Mouse (Mus musculus) C2C12 (cell line): Measurements from ENCODE around the gene Gm17571. TPM values are rescaled to one million over a fixed set of nuclear protein-coding genes. Genes with fewer than 3 reads are reported as not detected.

ENCODE experiments used
- H3K27me3 ChIP-seq: one replicate; pipeline ENCODE4 v1.6.1; 2011; ENCODE audit not compliant: control insufficient read depth, insufficient read depth, insufficient read length
- H3K36me3 ChIP-seq: one replicate; pipeline ENCODE4 v1.6.1; 2011; ENCODE audit not compliant: control insufficient read depth, insufficient read depth
- H3K4me3 ChIP-seq: one replicate; pipeline ENCODE4 v1.5.1; 2011; ENCODE audit warnings: mild to moderate bottlenecking, control low read depth; ENCODE audit not compliant: poor library complexity, insufficient read depth, severe bottlenecking
- H3K79me2 ChIP-seq: one replicate; pipeline ENCODE4 v1.6.1; 2011; ENCODE audit not compliant: control insufficient read depth, insufficient read depth
- H3K79me3 ChIP-seq: one replicate; pipeline ENCODE4 v1.6.1; 2011; ENCODE audit warnings: low read depth, control low read depth
- H3ac ChIP-seq: one replicate; pipeline ENCODE3; 2011; ENCODE audit warnings: low read depth; ENCODE audit not compliant: control insufficient read depth, insufficient read length
- CEBPB ChIP-seq: IDR thresholded peaks from one replicate; pipeline ENCODE4 v1.6.1; 2011; ENCODE audit warnings: low read depth, mild to moderate bottlenecking, control low read depth, moderate library complexity
- CTCF ChIP-seq: IDR thresholded peaks from one replicate; pipeline ENCODE4 v1.5.1; 2011; ENCODE audit not compliant: control insufficient read depth, insufficient read depth, insufficient read length
- FOSL1 ChIP-seq: IDR thresholded peaks from one replicate; pipeline ENCODE4 v1.8.0; 2011; ENCODE audit warnings: mild to moderate bottlenecking, low read length; ENCODE audit not compliant: poor library complexity, insufficient read depth, severe bottlenecking
- MAX ChIP-seq: IDR thresholded peaks from one replicate; pipeline ENCODE4 v1.6.1; 2011; ENCODE audit warnings: mild to moderate bottlenecking, control low read depth
- MYOD1 ChIP-seq: IDR thresholded peaks from one replicate; pipeline ENCODE4 v1.6.1; 2011; ENCODE audit warnings: low read depth; ENCODE audit not compliant: control insufficient read depth, insufficient read length
- MYOG ChIP-seq: IDR thresholded peaks from one replicate; pipeline ENCODE4 v1.6.1; 2011; ENCODE audit not compliant: control insufficient read depth, insufficient read length; ENCODE audit errors: extremely low read depth
- USF1 ChIP-seq: IDR thresholded peaks from one replicate; pipeline ENCODE4 v1.6.1; 2011; ENCODE audit warnings: low read depth, mild to moderate bottlenecking, control low read depth, moderate library complexity
- polyA plus RNA-seq: library from polyadenylated mRNA; unstranded; fragments of >200 nt; fragmentation: generic; extraction: Trizol; gene quantifications from one replicate; pipeline ENCODE4 v1.2.1, GENCODE M21; 2012; ENCODE audit warnings: missing spikeins

Gene Gm17571
- polyA plus RNA-seq, 1 experiment = not detected

GRCm38 (mm10) chr9:13431646-13432045, 14.9 kb downstream of the Gm17571 start:
- TF ChIP-seq MYOD1 = no peak
- TF ChIP-seq USF1 = no peak
- no peak for TF ChIP-seq MAX
- no peak for TF ChIP-seq MYOG
- no peak for TF ChIP-seq FOSL1
- TF ChIP-seq CEBPB = no peak
- TF ChIP-seq CTCF = no peak
- H3ac ChIP-seq = no peak overlapping the region
- H3K36me3 ChIP-seq = no peaks in the 10 kb centered on the region
- no peaks in the 10 kb centered on the region for H3K79me2 ChIP-seq
- H3K4me3 ChIP-seq = no peak overlapping the region
- H3K79me3 ChIP-seq = no peaks in the 10 kb centered on the region
- H3K27me3 ChIP-seq = no peaks in the 10 kb centered on the region

- H3K4me3 ChIP-seq = no peak overlapping the region
- H3ac ChIP-seq = no peak overlapping the region
- no peak for TF ChIP-seq MYOG
- no peak for TF ChIP-seq CTCF
- no peak for TF ChIP-seq USF1
- no peak for TF ChIP-seq MYOD1
- no peaks in the 10 kb centered on the region for H3K27me3 ChIP-seq
- H3K36me3 ChIP-seq = no peaks in the 10 kb centered on the region
- no peaks in the 10 kb centered on the region for H3K79me2 ChIP-seq
- H3K79me3 ChIP-seq = no peaks in the 10 kb centered on the region
Observed at GRCm38 (mm10) chr9:13430744-13431143, 15.8 kb downstream of the Gm17571 start.

GRCm38 (mm10) chr9:13430302-13430701, 16.3 kb downstream of the Gm17571 start:
- TF ChIP-seq FOSL1 (no peak), CTCF (no peak), MYOD1 (no peak), USF1 (no peak), MYOG (no peak), CEBPB (no peak), MAX (no peak)
- no peak overlapping the region for H3K4me3 ChIP-seq
- no peak overlapping the region for H3ac ChIP-seq
- H3K79me3 ChIP-seq = no peaks in the 10 kb centered on the region
- no peaks in the 10 kb centered on the region for H3K27me3 ChIP-seq
- no peaks in the 10 kb centered on the region for H3K36me3 ChIP-seq
- no peaks in the 10 kb centered on the region for H3K79me2 ChIP-seq

GRCm38 (mm10) chr9:13429477-13430125, 17.0 kb downstream of the Gm17571 start:
- H3K4me3 ChIP-seq = no peak overlapping the region
- H3K79me2 ChIP-seq = no peaks in the 10 kb centered on the region
- no peaks in the 10 kb centered on the region for H3K79me3 ChIP-seq
- H3K36me3 ChIP-seq = no peaks in the 10 kb centered on the region
- no peaks in the 10 kb centered on the region for H3K27me3 ChIP-seq
- no peak overlapping the region for H3ac ChIP-seq
- no peak for TF ChIP-seq MYOD1
- TF ChIP-seq FOSL1 = no peak
- no peak for TF ChIP-seq USF1
- no peak for TF ChIP-seq MAX
- TF ChIP-seq CEBPB = no peak

GRCm38 (mm10) chr9:13425031-13425940, 21.3 kb downstream of the Gm17571 start:
- Histone ChIP-seq H3ac (peak overlapping the region; percentile 42), H3K79me3 (no peaks in the 10 kb centered on the region), H3K4me3 (no peak overlapping the region), H3K27me3 (no peaks in the 10 kb centered on the region), H3K79me2 (no peaks in the 10 kb centered on the region), H3K36me3 (no peaks in the 10 kb centered on the region)
- TF ChIP-seq MYOG (no peak), MYOD1 (no peak), MAX (no peak), CTCF (no peak)

GRCm38 (mm10) chr9:13414230-13414766, 32.3 kb downstream of the Gm17571 start:
- TF ChIP-seq MAX (no peak), MYOG (no peak), CTCF (no peak), MYOD1 (no peak), USF1 (no peak), FOSL1 (no peak)
- Histone ChIP-seq H3K4me3 (no peak overlapping the region), H3ac (no peak overlapping the region), H3K79me2 (no peaks in the 10 kb centered on the region), H3K79me3 (no peaks in the 10 kb centered on the region), H3K36me3 (no peaks in the 10 kb centered on the region), H3K27me3 (no peaks in the 10 kb centered on the region)
